Mouse (Mus musculus): ENCODE results near the gene Tanc2. TPM values are rescaled to one million over a fixed set of nuclear protein-coding genes. Genes with fewer than 3 reads are reported as not detected.

The Tanc2 gene
- polyA plus RNA-seq, 1 experiment from 2014 or later = 46.7 TPM

DNA sequence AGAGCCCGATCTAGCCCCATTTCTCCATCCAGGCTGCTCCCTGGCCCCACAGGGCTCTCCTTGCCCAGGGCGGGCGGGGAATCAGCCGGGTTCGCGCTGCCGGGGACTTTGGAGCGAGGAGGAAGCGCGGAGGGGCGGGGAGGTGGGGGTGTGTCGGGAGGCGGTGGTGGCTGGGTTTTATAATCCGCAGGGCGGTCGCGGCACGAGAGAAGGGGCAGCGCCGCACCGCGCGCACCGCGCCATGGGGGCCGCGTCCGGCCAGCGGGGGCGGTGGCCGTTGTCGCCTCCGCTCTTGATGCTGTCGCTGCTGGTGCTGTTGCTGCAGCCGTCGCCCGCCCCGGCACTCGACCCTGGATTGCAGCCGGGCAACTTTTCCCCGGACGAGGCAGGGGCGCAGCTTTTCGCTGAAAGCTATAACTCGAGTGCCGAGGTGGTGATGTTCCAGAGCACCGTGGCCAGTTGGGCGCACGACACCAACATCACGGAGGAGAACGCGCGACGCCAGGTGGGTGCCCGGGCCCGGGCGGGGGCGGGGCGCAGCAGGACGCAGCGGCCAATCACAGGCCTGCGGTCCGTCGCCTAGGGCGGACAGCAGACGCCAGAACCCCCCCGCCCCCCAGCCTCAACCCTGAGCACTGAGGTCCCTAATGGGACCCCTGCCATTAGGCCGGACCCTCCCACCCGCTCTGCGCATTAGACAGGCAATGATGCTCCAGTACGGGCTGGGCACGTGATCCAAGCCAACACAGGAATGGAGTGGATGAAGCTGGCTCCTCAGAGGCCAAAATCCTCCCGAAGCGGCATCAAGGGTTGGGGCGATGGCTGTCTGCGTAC lies 378.2 kb downstream of the Tanc2 start, which contains the start of gene Ace:
TSS of gene Ace (plus strand) at position 205 of the 834 bp plus-strand sequence.
- no peaks in the 10 kb centered on the region for H3K9me3 ChIP-seq (replicated peaks)
- H3K36me3 ChIP-seq = no peaks in the 10 kb centered on the region
- peak; percentile 78 for ATAC-seq (ENCODE audit: low FRiP score)
- peaks cover 18% of the 10 kb centered on the region for H3K4me1 ChIP-seq
- peak within 1 kb of the TSS; percentile 51 for H3K9ac ChIP-seq (replicated peaks)
- under 1% methylated on average over 72 of the region's 76 CpGs for WGBS
- peak within 1 kb of the TSS; percentile 1; the same call in 1 of the 2 replicates for H3K27ac ChIP-seq (replicated peaks)
- H3K27me3 ChIP-seq (replicated peaks) = peaks cover 46% of the 10 kb centered on the region
- peak within 1 kb of the TSS; percentile 90 for H3K4me2 ChIP-seq
- H3K4me3 ChIP-seq (replicated peaks) = peak within 1 kb of the TSS; percentile 51

DNA sequence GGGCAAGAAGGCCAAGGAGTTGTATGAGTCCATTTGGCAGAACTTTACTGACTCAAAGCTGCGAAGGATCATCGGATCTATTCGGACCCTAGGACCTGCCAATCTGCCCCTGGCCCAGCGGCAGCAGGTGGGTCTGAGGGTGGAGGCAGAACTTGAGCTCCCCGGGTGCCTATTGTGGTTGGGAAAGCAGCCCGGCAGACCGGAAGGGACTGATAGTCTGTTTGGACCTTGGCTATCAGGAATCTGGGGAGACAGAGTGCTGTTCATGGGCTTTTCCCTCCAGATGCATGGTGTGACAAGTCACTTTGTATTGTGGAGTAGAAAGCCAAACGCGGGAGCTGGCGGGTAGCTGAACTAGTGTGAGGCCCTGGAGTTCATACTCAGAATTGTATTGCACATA lies 379.2 kb downstream of the Tanc2 start:
- Histone ChIP-seq H3K27me3 (replicated peaks) (peaks cover 46% of the 10 kb centered on the region), H3K27ac (replicated peaks) (no peak overlapping the region), H3K4me2 (peak overlapping the region; percentile 90), H3K4me1 (peaks cover 18% of the 10 kb centered on the region), H3K9ac (replicated peaks) (no peak overlapping the region), H3K4me3 (replicated peaks) (peak overlapping the region; percentile 51), H3K36me3 (no peaks in the 10 kb centered on the region), H3K9me3 (replicated peaks) (no peaks in the 10 kb centered on the region)
- 51% methylated on average over 10 of the region's 10 CpGs for WGBS
- no peak for ATAC-seq (ENCODE audit: low FRiP score)

DNA sequence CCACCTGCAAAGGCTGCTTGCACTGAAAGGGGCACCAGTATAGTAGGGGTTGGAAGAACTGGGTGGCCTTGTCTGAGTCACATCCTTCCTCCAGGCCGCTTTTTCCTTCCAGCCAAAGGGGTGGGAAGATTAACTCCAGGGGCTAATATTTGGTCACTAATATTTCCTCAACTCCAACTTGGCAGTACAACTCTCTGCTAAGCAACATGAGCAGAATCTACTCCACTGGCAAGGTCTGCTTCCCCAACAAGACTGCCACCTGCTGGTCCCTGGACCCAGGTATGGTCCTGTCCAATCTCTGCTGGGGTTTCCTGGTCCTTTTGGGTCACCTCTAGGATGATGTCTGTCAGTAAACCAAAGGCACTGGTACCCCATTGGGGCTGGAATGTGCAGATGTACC lies 379.7 kb downstream of the Tanc2 start:
- H3K9me3 ChIP-seq (replicated peaks) = no peaks in the 10 kb centered on the region
- no peak overlapping the region for H3K27ac ChIP-seq (replicated peaks)
- WGBS = 65% methylated on average over 1 of the region's 1 CpGs
- H3K9ac ChIP-seq (replicated peaks) = no peak overlapping the region
- peaks cover 46% of the 10 kb centered on the region for H3K27me3 ChIP-seq (replicated peaks)
- H3K4me3 ChIP-seq (replicated peaks) = no peak overlapping the region
- no peaks in the 10 kb centered on the region for H3K36me3 ChIP-seq
- H3K4me1 ChIP-seq = peaks cover 18% of the 10 kb centered on the region
- H3K4me2 ChIP-seq = no peak overlapping the region; the same call in 1 of the 2 replicates
- no peak for ATAC-seq (ENCODE audit: low FRiP score)

DNA sequence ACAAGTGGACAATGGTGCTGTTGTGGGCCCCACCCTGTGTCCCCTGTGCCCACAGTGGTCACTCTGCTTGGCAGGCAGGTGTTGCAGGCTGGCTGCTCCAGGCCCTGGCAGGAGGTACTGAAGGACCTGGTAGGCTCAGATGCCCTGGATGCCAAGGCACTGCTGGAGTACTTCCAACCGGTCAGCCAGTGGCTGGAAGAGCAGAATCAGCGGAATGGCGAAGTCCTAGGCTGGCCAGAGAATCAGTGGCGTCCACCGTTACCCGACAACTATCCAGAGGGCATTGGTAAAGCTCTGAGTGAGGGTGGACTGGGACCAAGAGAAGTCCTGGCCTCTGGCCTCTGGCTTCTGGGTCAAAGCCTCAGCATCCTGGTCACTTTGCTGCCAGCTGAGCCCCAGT lies 384.8 kb downstream of the Tanc2 start:
- H3K27ac ChIP-seq (replicated peaks) = no peak overlapping the region
- H3K4me1 ChIP-seq = no peaks in the 10 kb centered on the region
- no peak overlapping the region for H3K9ac ChIP-seq (replicated peaks)
- H3K4me2 ChIP-seq = no peak overlapping the region
- H3K4me3 ChIP-seq (replicated peaks) = no peak overlapping the region
- H3K36me3 ChIP-seq = no peaks in the 10 kb centered on the region
- WGBS = 87% methylated on average over 6 of the region's 6 CpGs
- no peaks in the 10 kb centered on the region for H3K9me3 ChIP-seq (replicated peaks)
- no peak for ATAC-seq (ENCODE audit: low FRiP score)
- H3K27me3 ChIP-seq (replicated peaks) = peaks cover 20% of the 10 kb centered on the region

DNA sequence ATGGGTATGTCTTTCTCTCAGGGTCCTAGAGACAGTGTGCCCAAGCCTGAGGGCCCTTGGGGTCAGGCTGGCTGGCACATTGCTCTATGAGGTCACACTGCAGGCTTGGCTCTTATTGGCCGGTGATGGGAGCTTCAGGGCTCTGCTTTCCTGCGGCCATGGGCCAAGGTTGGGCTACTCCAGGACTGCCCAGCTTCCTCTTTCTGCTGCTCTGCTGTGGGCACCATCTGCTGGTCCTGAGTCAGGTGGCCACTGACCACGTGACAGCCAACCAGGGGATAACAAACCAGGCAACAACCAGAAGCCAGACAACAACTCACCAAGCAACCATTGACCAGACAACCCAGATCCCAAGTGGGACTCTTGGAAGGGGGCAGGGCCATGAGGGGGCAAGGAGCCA lies 385.3 kb downstream of the Tanc2 start:
- ATAC-seq (ENCODE audit: low FRiP score) = no peak

DNA sequence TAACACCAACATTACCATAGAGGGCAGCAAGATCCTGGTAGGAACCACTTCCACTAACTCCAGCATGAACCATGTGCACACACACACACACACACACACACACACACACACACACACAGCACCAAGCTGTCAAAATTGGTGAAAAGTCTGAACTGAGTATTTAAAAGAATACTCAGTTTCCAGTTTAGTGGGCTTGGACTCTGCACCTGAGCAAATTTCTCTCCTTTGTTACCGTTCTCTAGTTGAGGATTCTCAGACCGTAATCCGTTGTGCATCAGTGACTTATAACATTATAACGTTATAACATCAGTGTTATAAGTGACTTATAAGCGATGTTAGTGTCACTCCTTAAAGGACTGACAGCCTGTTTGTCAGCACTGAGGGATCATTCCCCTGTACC lies 385.9 kb downstream of the Tanc2 start:
- Histone ChIP-seq H3K36me3 (no peaks in the 10 kb centered on the region), H3K9me3 (replicated peaks) (no peaks in the 10 kb centered on the region), H3K4me2 (no peak overlapping the region), H3K4me3 (replicated peaks) (no peak overlapping the region), H3K27me3 (replicated peaks) (peaks cover 11% of the 10 kb centered on the region; the same call in 1 of the 2 replicates), H3K4me1 (no peaks in the 10 kb centered on the region), H3K27ac (replicated peaks) (no peak overlapping the region), H3K9ac (replicated peaks) (no peak overlapping the region)
- no peak for ATAC-seq (ENCODE audit: low FRiP score)
- WGBS = 93% methylated on average over 5 of the region's 5 CpGs

More for the DNA sequence above, 385.3 kb downstream of the Tanc2 start:
- 69% methylated on average over 3 of the region's 3 CpGs for WGBS
- Histone ChIP-seq H3K4me3 (replicated peaks) (no peak overlapping the region), H3K4me2 (no peak overlapping the region), H3K4me1 (no peaks in the 10 kb centered on the region), H3K9ac (replicated peaks) (no peak overlapping the region), H3K9me3 (replicated peaks) (no peaks in the 10 kb centered on the region), H3K27ac (replicated peaks) (no peak overlapping the region), H3K36me3 (no peaks in the 10 kb centered on the region), H3K27me3 (replicated peaks) (peaks cover 15% of the 10 kb centered on the region)

DNA sequence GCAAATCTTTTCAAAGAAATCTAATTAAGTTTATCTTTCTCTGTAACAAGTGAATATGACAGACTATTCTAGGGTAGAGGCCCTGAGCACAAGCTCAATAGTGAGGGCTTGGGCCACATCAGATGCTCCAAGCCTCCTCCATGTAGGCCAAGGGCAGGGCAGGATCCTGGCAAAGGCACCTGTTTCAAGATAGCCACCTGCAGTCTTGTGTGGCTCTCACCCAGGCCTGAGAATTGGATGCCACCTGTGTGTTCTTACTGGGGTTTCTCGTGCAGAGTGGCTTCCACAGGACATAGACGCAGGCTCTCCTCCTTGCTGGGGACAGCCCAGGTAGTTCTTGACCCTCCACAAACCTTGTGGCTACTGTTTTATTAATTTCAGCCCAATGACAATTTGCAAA lies 388.4 kb downstream of the Tanc2 start:
- H3K36me3 ChIP-seq = no peaks in the 10 kb centered on the region
- no peak overlapping the region for H3K27ac ChIP-seq (replicated peaks)
- no peak overlapping the region for H3K4me3 ChIP-seq (replicated peaks)
- WGBS = 85% methylated on average over 2 of the region's 2 CpGs
- H3K9ac ChIP-seq (replicated peaks) = no peak overlapping the region
- no peaks in the 10 kb centered on the region for H3K9me3 ChIP-seq (replicated peaks)
- no peaks in the 10 kb centered on the region for H3K4me1 ChIP-seq
- H3K27me3 ChIP-seq (replicated peaks) = 0 out of 2 replicates have a peak, but pooled peaks cover 4% of the 10 kb centered on the region
- no peak for ATAC-seq (ENCODE audit: low FRiP score)
- H3K4me2 ChIP-seq = no peak overlapping the region

DNA sequence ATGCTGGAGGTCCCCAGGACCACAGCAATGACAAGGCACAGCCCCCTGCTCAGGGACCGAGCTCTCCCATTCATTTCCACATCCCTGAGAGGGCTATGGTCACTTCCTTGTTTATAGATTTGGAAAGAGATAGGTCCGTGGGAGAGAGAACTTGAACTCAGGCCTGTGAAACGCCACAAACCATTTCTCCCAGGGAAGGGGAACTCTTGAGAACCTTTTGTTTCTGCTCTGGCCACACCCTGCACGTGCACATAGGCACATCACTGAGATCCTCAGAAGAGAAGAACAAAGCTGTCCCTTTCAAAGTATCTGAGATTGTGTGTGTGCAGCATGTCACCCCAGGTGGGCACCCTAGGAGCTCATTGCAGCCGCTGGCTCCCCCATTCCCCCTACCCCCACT lies 388.8 kb downstream of the Tanc2 start:
- Histone ChIP-seq H3K27me3 (replicated peaks) (0 out of 2 replicates have a peak, but pooled peaks cover 4% of the 10 kb centered on the region), H3K4me3 (replicated peaks) (no peak overlapping the region), H3K9ac (replicated peaks) (no peak overlapping the region), H3K27ac (replicated peaks) (no peak overlapping the region), H3K9me3 (replicated peaks) (no peaks in the 10 kb centered on the region), H3K4me2 (no peak overlapping the region), H3K4me1 (no peaks in the 10 kb centered on the region), H3K36me3 (no peaks in the 10 kb centered on the region)
- ATAC-seq (ENCODE audit: low FRiP score) = no peak
- WGBS = 65% methylated on average over 5 of the region's 5 CpGs

Small RNA genes within 50 kb of the gene (microRNA-seq; reads per million reads assigned to microRNA genes)
- not detected for gene Gm23990

Other genes with a start within 250 kb of the Tanc2 start
- gene March10, start 133.3 kb upstream of the Tanc2 start, polyA plus RNA-seq (2015; fragmentation: Nextera tagmentation; extraction: Ambion mirVana) = 0.38 and 0.73 TPM in 2 replicates

All from neural tube, embryonic 15.5 days (tissue).